Mouse (Mus musculus): ENCODE results near the gene Rras. TPM values are rescaled to one million over a fixed set of nuclear protein-coding genes. Genes with fewer than 3 reads are reported as not detected.

Gene Rras
- polyA plus RNA-seq, 1 experiment from 2014 or later, result 23.6 TPM

- H3K4me3 ChIP-seq, result no peak overlapping the region
- H3K4me1 ChIP-seq, result peaks cover 12% of the 10 kb centered on the region
- H3K27me3 ChIP-seq (ENCODE audit: low read depth, poor library complexity, severe bottlenecking), result no peaks in the 10 kb centered on the region
- no peaks in the 10 kb centered on the region for H3K9me3 ChIP-seq (replicated peaks)
- H3K36me3 ChIP-seq, result no peaks in the 10 kb centered on the region
- no peak for DNase-seq (ENCODE audit: low spot score)
- WGBS, result 77% methylated on average over 4 of the region's 4 CpGs
- H3K27ac ChIP-seq (replicated peaks), result 0 out of 2 replicates have a peak overlapping the region, but pooled peaks have one; percentile 6
These were observed 49.6 kb downstream of the Rras start for GRCm38 (mm10) chr7:45067190-45067999.

- 34% methylated on average over 5 of the region's 5 CpGs for WGBS
- H3K36me3 ChIP-seq, result no peaks in the 10 kb centered on the region
These were observed 50.2 kb downstream of the Rras start for GRCm38 (mm10) chr7:45068000-45068318.

GRCm38 (mm10) chr7:45069671-45070070 is 51.9 kb downstream of the Rras start:
- Histone ChIP-seq H3K27ac (replicated peaks) (no peak overlapping the region), H3K36me3 (peaks cover 14% of the 10 kb centered on the region), H3K9me3 (replicated peaks) (no peaks in the 10 kb centered on the region), H3K4me3 (no peak overlapping the region), H3K27me3 (ENCODE audit: low read depth, poor library complexity, severe bottlenecking) (no peaks in the 10 kb centered on the region), H3K4me1 (no peaks in the 10 kb centered on the region)
- 93% methylated on average over 2 of the region's 2 CpGs for WGBS
- no peak for DNase-seq (ENCODE audit: low spot score)

More at GRCm38 (mm10) chr7:45068000-45068318, 50.2 kb downstream of the Rras start:
- Histone ChIP-seq H3K4me1 (peaks cover 11% of the 10 kb centered on the region), H3K27ac (replicated peaks) (0 out of 2 replicates have a peak overlapping the region, but pooled peaks have one; percentile 6), H3K27me3 (ENCODE audit: low read depth, poor library complexity, severe bottlenecking) (no peaks in the 10 kb centered on the region), H3K4me3 (no peak overlapping the region), H3K9me3 (replicated peaks) (no peaks in the 10 kb centered on the region)
- peak; percentile 61 for DNase-seq (ENCODE audit: low spot score)

Small RNA genes within 50 kb of the gene (microRNA-seq; reads per million reads assigned to microRNA genes)
- 1.5 reads per million for gene Mir7054

Other genes starting within 250 kb of the Rras start
- gene Nup62, start 201.9 kb upstream of the Rras start, polyA plus RNA-seq (2016; fragmentation: Nextera tagmentation; extraction: Ambion mirVana), result 154 and 162 TPM in 2 replicates
- gene Il4i1, start 201.6 kb upstream of the Rras start, polyA plus RNA-seq (2016; fragmentation: Nextera tagmentation; extraction: Ambion mirVana), result 1.2 and 1.8 TPM in 2 replicates
- gene Atf5, start 201.3 kb upstream of the Rras start, polyA plus RNA-seq (2016; fragmentation: Nextera tagmentation; extraction: Ambion mirVana), result 4.6 and 4.7 TPM in 2 replicates
- 89.5 and 98.1 TPM in 2 replicates for gene Akt1s1, start 169.0 kb upstream of the Rras start, polyA plus RNA-seq (2016; fragmentation: Nextera tagmentation; extraction: Ambion mirVana)
- gene Tbc1d17, start 168.9 kb upstream of the Rras start, polyA plus RNA-seq (2016; fragmentation: Nextera tagmentation; extraction: Ambion mirVana), result 77.8 and 89.4 TPM in 2 replicates
- gene Pnkp, start 160.8 kb upstream of the Rras start, polyA plus RNA-seq (2016; fragmentation: Nextera tagmentation; extraction: Ambion mirVana), result 38.1 and 38.4 TPM in 2 replicates
- 478 and 516 TPM in 2 replicates for gene Ptov1, start 148.2 kb upstream of the Rras start, polyA plus RNA-seq (2016; fragmentation: Nextera tagmentation; extraction: Ambion mirVana)
- 213 and 220 TPM in 2 replicates for gene Med25, start 125.2 kb upstream of the Rras start, polyA plus RNA-seq (2016; fragmentation: Nextera tagmentation; extraction: Ambion mirVana)
- 26.9 and 30.6 TPM in 2 replicates for gene Fuz, start 121.9 kb upstream of the Rras start, polyA plus RNA-seq (2016; fragmentation: Nextera tagmentation; extraction: Ambion mirVana)
- gene Ap2a1, start 88.5 kb upstream of the Rras start, polyA plus RNA-seq (2016; fragmentation: Nextera tagmentation; extraction: Ambion mirVana), result 74.2 and 77.0 TPM in 2 replicates
- gene Tsks, start 74.8 kb upstream of the Rras start, polyA plus RNA-seq (2016; fragmentation: Nextera tagmentation; extraction: Ambion mirVana), result 0.11 and 0.14 TPM in 2 replicates
- 22.3 and 26.8 TPM in 2 replicates for gene Cpt1c, start 43.1 kb upstream of the Rras start, polyA plus RNA-seq (2016; fragmentation: Nextera tagmentation; extraction: Ambion mirVana)
- gene Prmt1, start 31.4 kb upstream of the Rras start, polyA plus RNA-seq (2016; fragmentation: Nextera tagmentation; extraction: Ambion mirVana), result 908 and 945 TPM in 2 replicates
- 69.5 and 71.2 TPM in 2 replicates for gene Irf3, start 20.3 kb upstream of the Rras start, polyA plus RNA-seq (2016; fragmentation: Nextera tagmentation; extraction: Ambion mirVana)
- gene Bcl2l12, start 19.2 kb upstream of the Rras start, polyA plus RNA-seq (2016; fragmentation: Nextera tagmentation; extraction: Ambion mirVana), result 77.4 and 78.4 TPM in 2 replicates
- gene Scaf1, start 1.6 kb upstream of the Rras start, polyA plus RNA-seq (2016; fragmentation: Nextera tagmentation; extraction: Ambion mirVana), result 39.6 and 44.8 TPM in 2 replicates
- gene Prr12, start 34.9 kb downstream of the Rras start, polyA plus RNA-seq (2016; fragmentation: Nextera tagmentation; extraction: Ambion mirVana), result 10.8 and 11.3 TPM in 2 replicates
- gene Nosip, start 44.5 kb downstream of the Rras start, polyA plus RNA-seq (2016; fragmentation: Nextera tagmentation; extraction: Ambion mirVana), result 63.0 and 66.7 TPM in 2 replicates
- gene Prrg2, start 44.7 kb downstream of the Rras start, polyA plus RNA-seq (2016; fragmentation: Nextera tagmentation; extraction: Ambion mirVana), result 17.0 and 17.3 TPM in 2 replicates
- 122 and 128 TPM in 2 replicates for gene Rcn3, start 74.3 kb downstream of the Rras start, polyA plus RNA-seq (2016; fragmentation: Nextera tagmentation; extraction: Ambion mirVana)
- 12.0 and 15.3 TPM in 2 replicates for gene Fcgrt, start 85.9 kb downstream of the Rras start, polyA plus RNA-seq (2016; fragmentation: Nextera tagmentation; extraction: Ambion mirVana)
- gene Rps11, start 106.5 kb downstream of the Rras start, polyA plus RNA-seq (2016; fragmentation: Nextera tagmentation; extraction: Ambion mirVana), result 1,493 and 1,787 TPM in 2 replicates
- 1,083 and 1,243 TPM in 2 replicates for gene Rpl13a, start 110.8 kb downstream of the Rras start, polyA plus RNA-seq (2016; fragmentation: Nextera tagmentation; extraction: Ambion mirVana)
- gene Gm45713, start 118.3 kb downstream of the Rras start, polyA plus RNA-seq (2016; fragmentation: Nextera tagmentation; extraction: Ambion mirVana), result 0.11 and 0.19 TPM in 2 replicates
- 1.1 and 1.4 TPM in 2 replicates for gene Flt3l, start 118.5 kb downstream of the Rras start, polyA plus RNA-seq (2016; fragmentation: Nextera tagmentation; extraction: Ambion mirVana)
- gene Pih1d1, start 136.3 kb downstream of the Rras start, polyA plus RNA-seq (2016; fragmentation: Nextera tagmentation; extraction: Ambion mirVana), result 108 and 111 TPM in 2 replicates
- gene Aldh16a1, start 136.6 kb downstream of the Rras start, polyA plus RNA-seq (2016; fragmentation: Nextera tagmentation; extraction: Ambion mirVana), result 45.7 and 51.2 TPM in 2 replicates
- 0.25 and 0.52 TPM in 2 replicates for gene Slc17a7, start 146.0 kb downstream of the Rras start, polyA plus RNA-seq (2016; fragmentation: Nextera tagmentation; extraction: Ambion mirVana)
- not detected in 2 replicates for gene Gfy, start 161.6 kb downstream of the Rras start, polyA plus RNA-seq (2016; fragmentation: Nextera tagmentation; extraction: Ambion mirVana)
- not detected in 2 replicates for gene Pth2, start 163.0 kb downstream of the Rras start, polyA plus RNA-seq (2016; fragmentation: Nextera tagmentation; extraction: Ambion mirVana)
- 0.73 and 0.88 TPM in 2 replicates for gene Ccdc155, start 186.9 kb downstream of the Rras start, polyA plus RNA-seq (2016; fragmentation: Nextera tagmentation; extraction: Ambion mirVana)
- gene Dkkl1, start 194.2 kb downstream of the Rras start, polyA plus RNA-seq (2016; fragmentation: Nextera tagmentation; extraction: Ambion mirVana), result 0.72 and 1.4 TPM in 2 replicates
- 365 and 367 TPM in 2 replicates for gene Tead2, start 197.8 kb downstream of the Rras start, polyA plus RNA-seq (2016; fragmentation: Nextera tagmentation; extraction: Ambion mirVana)
- 0.43 and 0.65 TPM in 2 replicates for gene Cd37, start 221.2 kb downstream of the Rras start, polyA plus RNA-seq (2016; fragmentation: Nextera tagmentation; extraction: Ambion mirVana)
- 0.07 TPM in 1 of 2 replicates, not detected in the other for gene Slc6a16, start 223.1 kb downstream of the Rras start, polyA plus RNA-seq (2016; fragmentation: Nextera tagmentation; extraction: Ambion mirVana)

Measured in midbrain, embryonic 10.5 days (tissue).